Mouse (Mus musculus): ENCODE results near the gene Wipi2.

Wipi2 gene

DNA sequence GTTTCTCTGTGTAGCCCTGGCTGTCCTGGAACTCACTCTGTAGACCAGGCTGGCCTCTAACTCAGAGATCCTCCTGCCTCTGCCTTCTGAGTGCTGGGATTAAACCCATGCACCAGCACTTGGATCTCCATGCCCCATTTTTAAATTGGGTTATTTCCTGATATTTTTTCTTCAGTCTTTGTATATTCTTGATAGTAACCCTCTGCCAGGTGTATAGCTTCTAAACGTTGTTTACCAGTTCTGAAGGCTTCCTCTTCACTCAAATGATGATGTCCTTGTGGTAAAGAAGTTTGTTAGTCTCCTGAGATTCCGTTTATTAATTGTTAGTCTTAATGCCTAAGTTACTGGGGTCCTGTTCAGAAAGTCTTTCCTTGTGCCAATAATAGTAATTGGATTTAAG lies at the start of gene Wipi2:
Gene Wipi2 (plus strand): TSS at position 301 of the 400 bp plus-strand sequence.
- DNase-seq (ENCODE audit: low read depth, low spot score), result no peak

DNA sequence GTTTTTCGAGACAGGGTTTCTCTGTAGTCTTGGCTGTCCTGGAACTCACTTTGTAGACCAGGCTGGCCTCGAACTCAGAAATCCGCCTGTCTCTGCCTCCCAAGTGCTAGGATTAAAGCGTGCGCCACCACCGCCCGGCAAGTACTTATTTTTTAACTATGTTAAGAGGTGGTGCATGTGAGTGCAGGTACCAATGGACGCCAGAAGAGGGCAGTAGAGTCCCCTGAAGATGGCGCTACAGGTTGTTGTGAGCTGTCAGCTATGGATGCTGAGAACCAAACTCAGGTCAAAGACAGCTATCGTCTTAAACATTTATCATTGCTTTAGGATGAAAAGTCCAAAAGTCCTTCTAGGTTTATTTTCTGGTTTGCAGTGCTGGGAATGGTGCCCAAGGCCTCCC lies 49.3 kb upstream of the Wipi2 start:
- peak; percentile 5 for DNase-seq (ENCODE audit: low read depth, low spot score)

More for the DNA sequence above, at the start of gene Wipi2:
- Histone ChIP-seq H3K36me3 (ENCODE audit: control insufficient read depth, insufficient read depth, low read length, poor library complexity, severe bottlenecking) (no peaks in the 10 kb centered on the region), H3K27me3 (ENCODE audit: control insufficient read depth, insufficient read depth, low read length, poor library complexity, severe bottlenecking) (no peaks in the 10 kb centered on the region)

DNA sequence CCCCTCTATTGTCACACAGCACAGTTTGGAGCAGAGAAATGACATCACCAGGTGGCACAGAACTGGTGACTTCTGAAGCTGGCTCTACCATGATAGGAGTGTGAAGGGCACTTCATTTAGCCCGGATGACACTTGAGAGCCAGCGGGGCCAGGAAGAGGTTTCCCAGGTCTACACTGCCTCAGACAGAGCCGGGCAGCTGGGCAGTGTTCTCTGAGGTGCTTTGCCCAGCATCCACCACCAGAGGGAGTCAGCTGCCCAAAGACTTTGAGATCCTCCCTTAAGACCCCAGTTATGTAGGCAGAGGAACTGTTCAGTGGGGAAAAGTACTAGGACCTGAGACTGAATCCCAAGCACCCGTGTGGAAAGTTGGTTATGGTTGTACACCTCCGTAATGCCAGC lies 46.0 kb upstream of the Wipi2 start:
- peak; percentile 63 for DNase-seq (ENCODE audit: low read depth, low spot score)
- H3K27me3 ChIP-seq (ENCODE audit: control insufficient read depth, insufficient read depth, low read length, poor library complexity, severe bottlenecking), result no peaks in the 10 kb centered on the region; the same call in 1 of the 2 replicates
- no peaks in the 10 kb centered on the region for H3K36me3 ChIP-seq (ENCODE audit: control insufficient read depth, insufficient read depth, low read length, poor library complexity, severe bottlenecking)

More for the DNA sequence above, 49.3 kb upstream of the Wipi2 start:
- no peaks in the 10 kb centered on the region; the same call in 1 of the 2 replicates for H3K27me3 ChIP-seq (ENCODE audit: control insufficient read depth, insufficient read depth, low read length, poor library complexity, severe bottlenecking)
- no peaks in the 10 kb centered on the region for H3K36me3 ChIP-seq (ENCODE audit: control insufficient read depth, insufficient read depth, low read length, poor library complexity, severe bottlenecking)

DNA sequence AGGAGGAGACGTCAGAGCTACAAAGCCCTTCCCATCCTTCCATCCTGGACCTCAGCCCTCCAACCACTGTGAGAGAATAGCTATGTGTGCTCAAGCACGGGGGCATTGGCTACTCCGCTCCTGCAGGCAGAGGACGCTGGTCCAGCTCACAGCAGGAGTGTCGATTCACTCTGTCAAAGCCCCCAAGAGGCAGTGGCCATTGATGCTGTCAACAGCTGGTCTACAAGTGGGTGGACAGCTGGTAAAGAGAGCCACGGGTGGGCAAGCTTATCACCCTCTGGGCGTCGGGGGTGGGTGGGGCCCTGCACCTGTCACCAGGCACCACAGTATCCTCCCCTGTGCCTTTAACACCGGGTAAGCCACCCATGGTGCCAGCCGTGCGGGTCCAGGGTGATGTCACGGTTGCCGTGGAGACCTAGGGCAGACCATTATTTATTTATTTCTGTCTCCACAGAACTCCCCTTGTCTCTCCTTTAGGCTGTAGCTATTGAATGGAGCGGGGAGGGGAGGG lies 43.8 kb upstream of the Wipi2 start:
- no peak for DNase-seq (ENCODE audit: low read depth, low spot score)
- H3K36me3 ChIP-seq (ENCODE audit: control insufficient read depth, insufficient read depth, low read length, poor library complexity, severe bottlenecking), result no peaks in the 10 kb centered on the region
- no peaks in the 10 kb centered on the region for H3K27me3 ChIP-seq (ENCODE audit: control insufficient read depth, insufficient read depth, low read length, poor library complexity, severe bottlenecking)

DNA sequence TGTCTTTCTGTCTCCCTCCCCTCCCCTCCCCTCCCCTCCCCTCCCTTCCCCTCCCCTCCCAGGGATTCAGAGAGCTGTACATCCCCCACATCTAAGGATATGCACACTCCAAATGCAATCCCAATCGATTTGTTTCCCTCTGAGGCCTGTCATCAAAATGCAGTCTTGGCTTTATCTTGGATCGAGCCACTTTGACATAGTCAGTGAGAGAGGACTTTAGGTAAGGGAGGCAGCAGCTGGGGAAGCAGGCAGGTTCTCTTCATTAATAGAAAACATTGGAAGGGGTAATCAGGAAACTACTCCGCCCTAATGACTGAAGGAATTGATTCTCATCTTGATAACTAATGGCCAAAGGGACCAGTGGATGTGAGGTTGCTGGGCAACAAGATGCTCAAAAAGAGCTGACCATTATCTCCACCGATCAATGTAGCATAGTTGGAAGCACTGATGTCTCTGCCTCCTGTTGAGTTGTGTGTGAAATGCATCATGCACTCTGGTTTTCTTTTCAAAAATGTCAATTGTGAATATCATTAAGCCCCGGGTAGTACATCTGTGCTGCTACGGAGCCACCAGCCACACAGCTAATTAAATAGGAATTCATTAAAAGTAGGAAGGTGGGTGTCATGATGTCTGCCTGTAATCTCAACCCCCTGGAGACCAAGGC lies 36.4 kb upstream of the Wipi2 start:
- no peak for DNase-seq (ENCODE audit: low read depth, low spot score)
- Histone ChIP-seq H3K27me3 (ENCODE audit: control insufficient read depth, insufficient read depth, low read length, poor library complexity, severe bottlenecking) (no peaks in the 10 kb centered on the region), H3K36me3 (ENCODE audit: control insufficient read depth, insufficient read depth, low read length, poor library complexity, severe bottlenecking) (no peaks in the 10 kb centered on the region)

DNA sequence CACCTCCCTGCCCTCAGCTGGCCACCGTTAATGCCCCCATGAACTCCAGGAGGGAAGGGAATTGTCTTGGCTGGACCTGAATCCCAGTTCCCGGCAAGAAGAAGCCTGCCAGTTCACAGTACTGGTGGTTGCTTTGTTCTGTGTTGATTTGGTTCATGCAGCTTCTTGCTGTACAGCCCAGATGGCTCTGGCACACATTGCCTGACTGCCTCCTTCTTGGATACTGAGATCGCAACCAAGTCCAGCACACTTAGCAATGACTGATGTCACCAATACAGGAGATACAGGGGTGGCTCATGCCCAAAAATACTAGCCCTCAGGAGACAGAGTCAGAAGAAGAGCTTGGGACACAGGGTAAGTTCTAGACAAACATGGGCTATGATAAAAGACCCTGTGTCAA lies 31.8 kb upstream of the Wipi2 start:
- no peak for DNase-seq (ENCODE audit: low read depth, low spot score)
- H3K36me3 ChIP-seq (ENCODE audit: control insufficient read depth, insufficient read depth, low read length, poor library complexity, severe bottlenecking), result no peaks in the 10 kb centered on the region
- no peaks in the 10 kb centered on the region for H3K27me3 ChIP-seq (ENCODE audit: control insufficient read depth, insufficient read depth, low read length, poor library complexity, severe bottlenecking)

DNA sequence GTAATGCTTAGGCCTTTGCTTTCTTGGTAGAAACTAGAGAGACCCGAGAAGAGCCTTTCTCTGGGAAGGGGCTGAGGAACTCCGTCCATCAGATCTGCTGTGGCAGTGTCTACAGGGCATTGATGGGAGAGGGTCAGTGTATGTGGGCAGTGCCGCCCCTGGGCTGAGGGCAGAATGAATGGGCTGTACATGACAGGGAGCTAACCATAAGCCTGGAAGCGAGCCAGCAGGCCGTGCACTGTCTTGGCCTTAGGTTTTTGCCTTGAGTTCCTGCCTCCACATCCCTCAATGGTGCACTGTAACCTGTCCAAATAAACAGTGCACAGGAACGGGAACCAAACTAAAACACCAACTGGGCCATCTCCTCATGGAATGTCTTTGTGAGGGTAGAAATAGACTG lies 30.8 kb upstream of the Wipi2 start:
- no peak for DNase-seq (ENCODE audit: low read depth, low spot score)
- no peaks in the 10 kb centered on the region for H3K27me3 ChIP-seq (ENCODE audit: control insufficient read depth, insufficient read depth, low read length, poor library complexity, severe bottlenecking)
- no peaks in the 10 kb centered on the region for H3K36me3 ChIP-seq (ENCODE audit: control insufficient read depth, insufficient read depth, low read length, poor library complexity, severe bottlenecking)

DNA sequence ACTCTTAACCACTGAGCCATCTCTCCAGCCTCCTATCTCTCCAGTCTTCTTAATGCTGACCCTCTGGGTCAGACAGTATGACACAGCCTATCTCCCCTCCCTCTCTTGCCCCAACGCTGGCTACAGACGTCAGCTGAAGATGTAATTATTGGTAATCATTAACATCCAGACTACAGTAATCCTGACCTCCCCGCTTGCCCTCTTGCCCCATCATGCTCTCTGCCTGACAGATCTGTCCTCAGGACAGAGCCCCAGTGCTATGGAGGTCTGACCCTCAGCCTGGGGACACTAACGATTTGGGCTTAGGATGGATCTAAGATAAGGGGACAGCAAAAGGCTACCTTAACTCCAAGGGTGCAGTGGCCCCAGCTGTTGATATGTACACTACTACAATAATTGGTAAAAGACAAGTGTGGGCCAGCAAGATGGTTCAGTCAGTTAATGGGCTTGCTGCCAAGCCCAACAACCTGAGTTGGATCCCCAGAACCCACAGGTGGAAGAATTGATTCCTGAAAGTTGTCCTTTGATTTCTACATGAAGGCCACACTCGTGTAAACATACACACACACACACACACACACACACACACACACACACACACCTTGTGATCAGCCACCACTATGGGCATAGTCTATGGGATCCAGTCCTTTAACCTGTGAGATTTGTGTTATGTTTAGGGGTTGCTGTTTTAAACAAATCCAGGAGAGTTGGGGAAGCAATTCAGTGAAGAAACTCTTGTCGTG lies 29.7 kb upstream of the Wipi2 start:
- DNase-seq (ENCODE audit: low read depth, low spot score), result no peak
- Histone ChIP-seq H3K36me3 (ENCODE audit: control insufficient read depth, insufficient read depth, low read length, poor library complexity, severe bottlenecking) (no peaks in the 10 kb centered on the region), H3K27me3 (ENCODE audit: control insufficient read depth, insufficient read depth, low read length, poor library complexity, severe bottlenecking) (no peaks in the 10 kb centered on the region)

DNA sequence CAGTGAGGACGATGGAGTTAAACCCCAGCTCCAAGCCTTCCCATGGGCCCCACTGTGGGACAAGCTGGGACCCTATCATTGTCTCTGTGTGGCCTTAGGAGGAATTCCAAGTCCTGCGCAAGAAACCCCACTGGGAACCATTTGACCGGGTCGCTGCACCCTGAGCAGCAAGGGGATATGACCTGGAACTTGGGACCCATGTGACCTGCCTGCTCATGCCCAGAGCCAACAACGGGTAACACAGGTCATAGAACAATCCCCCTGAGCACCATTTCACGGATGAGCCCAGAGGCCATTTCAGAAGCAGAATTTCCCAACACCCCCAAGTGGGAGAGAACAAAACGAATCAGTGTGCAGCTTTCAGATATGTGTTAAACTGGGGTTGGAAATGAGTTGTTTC lies 23.1 kb upstream of the Wipi2 start:
- Histone ChIP-seq H3K27me3 (ENCODE audit: control insufficient read depth, insufficient read depth, low read length, poor library complexity, severe bottlenecking) (no peaks in the 10 kb centered on the region), H3K36me3 (ENCODE audit: control insufficient read depth, insufficient read depth, low read length, poor library complexity, severe bottlenecking) (no peaks in the 10 kb centered on the region)
- DNase-seq (ENCODE audit: low read depth, low spot score), result no peak

DNA sequence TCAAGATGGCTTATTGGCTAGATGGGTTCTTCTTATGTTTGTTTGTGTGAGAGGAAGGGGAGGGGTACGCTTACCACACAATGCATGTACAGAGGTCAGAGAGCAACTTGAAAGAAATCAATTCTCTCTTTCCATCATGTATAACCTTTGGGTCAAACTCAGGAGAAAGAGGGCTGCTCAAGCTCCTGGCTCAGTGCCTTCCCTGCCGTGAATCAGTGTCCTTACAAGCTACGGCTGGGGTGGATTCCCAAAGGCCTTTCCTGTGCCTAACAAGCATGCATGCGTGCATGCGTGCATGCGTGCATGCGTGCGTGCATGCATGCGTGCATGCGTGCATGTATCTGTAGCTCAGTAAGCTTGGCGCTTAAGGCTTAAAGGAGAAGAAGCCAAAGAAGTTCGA lies 22.2 kb upstream of the Wipi2 start:
- DNase-seq (ENCODE audit: low read depth, low spot score), result no peak
- no peaks in the 10 kb centered on the region for H3K27me3 ChIP-seq (ENCODE audit: control insufficient read depth, insufficient read depth, low read length, poor library complexity, severe bottlenecking)

DNA sequence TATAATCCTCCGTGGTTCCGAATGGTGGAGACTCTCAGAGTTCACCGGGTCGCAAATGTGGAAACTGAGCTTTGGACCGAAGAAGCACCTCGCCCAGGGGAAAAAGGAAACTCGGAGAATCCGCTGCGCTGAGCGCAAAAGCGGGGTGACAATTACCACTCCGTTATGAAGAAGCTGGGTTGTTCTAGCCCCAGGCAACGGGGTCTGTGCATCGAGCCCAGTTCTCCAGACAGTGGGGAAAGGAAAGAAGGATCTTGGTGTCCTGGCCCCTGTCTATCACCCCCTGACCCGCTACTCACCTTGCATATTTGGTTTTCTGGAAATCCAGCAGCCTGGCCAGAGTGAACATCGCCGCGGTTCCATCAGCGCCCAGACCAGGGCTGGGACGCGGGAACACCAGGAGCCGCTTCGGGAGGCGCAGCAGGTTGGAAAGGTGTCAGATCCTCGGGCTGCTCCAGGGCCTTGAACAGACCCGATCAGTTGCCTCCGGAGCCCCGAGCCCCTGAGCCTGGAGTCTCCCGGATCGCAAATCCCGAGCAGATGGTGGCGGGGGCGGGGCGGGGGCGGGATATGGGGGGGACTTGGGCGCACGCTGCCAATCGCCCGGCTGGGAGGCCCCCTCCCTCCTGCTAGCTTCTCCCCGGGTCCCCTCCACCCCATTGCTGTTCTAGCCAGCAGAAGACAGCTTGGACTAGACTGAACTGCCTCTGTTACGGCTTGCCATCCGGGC lies 19.1 kb upstream of the Wipi2 start, which contains the start of gene Mmd2:
Gene Mmd2 (minus strand): TSS at position 542 of the 730 bp plus-strand sequence.
- no peaks in the 10 kb centered on the region for H3K27me3 ChIP-seq (ENCODE audit: control insufficient read depth, insufficient read depth, low read length, poor library complexity, severe bottlenecking)
- no peak for DNase-seq (ENCODE audit: low read depth, low spot score)
- no peaks in the 10 kb centered on the region for H3K36me3 ChIP-seq (ENCODE audit: control insufficient read depth, insufficient read depth, low read length, poor library complexity, severe bottlenecking)

More for the DNA sequence above, 22.2 kb upstream of the Wipi2 start:
- H3K36me3 ChIP-seq (ENCODE audit: control insufficient read depth, insufficient read depth, low read length, poor library complexity, severe bottlenecking), result no peaks in the 10 kb centered on the region

DNA sequence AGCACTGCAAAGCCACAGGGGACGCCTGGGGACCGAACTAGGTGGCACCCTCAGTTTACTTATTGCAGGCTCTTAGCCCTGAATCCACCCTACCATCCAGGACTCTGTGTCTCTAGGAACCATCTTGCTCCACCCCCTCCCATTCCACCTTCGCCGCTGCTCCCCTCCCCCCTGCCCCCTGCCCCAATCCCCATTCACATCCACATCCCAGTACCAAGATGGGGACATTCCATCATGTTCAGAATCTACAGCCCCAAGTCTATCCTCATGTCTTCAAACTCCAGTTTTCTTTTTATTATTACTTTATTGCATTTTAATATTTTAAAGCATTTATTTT lies 18.5 kb upstream of the Wipi2 start:
- no peak for DNase-seq (ENCODE audit: low read depth, low spot score)
- H3K27me3 ChIP-seq (ENCODE audit: control insufficient read depth, insufficient read depth, low read length, poor library complexity, severe bottlenecking), result no peaks in the 10 kb centered on the region
- H3K36me3 ChIP-seq (ENCODE audit: control insufficient read depth, insufficient read depth, low read length, poor library complexity, severe bottlenecking), result no peaks in the 10 kb centered on the region

DNA sequence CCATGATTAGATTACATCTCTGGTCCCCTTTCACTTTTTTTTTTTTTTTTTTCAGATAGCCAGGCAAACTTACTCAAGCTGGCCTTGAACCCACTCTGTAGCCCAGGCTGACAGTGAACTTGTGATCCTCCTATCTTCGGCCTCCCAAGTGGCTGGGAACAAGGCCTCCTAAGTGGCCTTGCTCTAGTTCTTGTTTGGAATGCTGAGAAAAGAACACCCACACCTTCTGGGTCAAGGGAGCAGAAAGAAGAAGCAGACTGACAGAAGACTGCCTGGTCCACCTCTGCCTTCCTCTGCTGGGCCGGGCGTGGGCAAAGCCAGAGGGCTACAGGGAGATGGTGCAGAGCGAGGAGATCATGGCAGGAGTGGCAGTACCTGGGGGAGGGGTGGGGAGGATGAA lies 17.1 kb upstream of the Wipi2 start:
- Histone ChIP-seq H3K36me3 (ENCODE audit: control insufficient read depth, insufficient read depth, low read length, poor library complexity, severe bottlenecking) (no peaks in the 10 kb centered on the region), H3K27me3 (ENCODE audit: control insufficient read depth, insufficient read depth, low read length, poor library complexity, severe bottlenecking) (no peaks in the 10 kb centered on the region)
- no peak for DNase-seq (ENCODE audit: low read depth, low spot score)

DNA sequence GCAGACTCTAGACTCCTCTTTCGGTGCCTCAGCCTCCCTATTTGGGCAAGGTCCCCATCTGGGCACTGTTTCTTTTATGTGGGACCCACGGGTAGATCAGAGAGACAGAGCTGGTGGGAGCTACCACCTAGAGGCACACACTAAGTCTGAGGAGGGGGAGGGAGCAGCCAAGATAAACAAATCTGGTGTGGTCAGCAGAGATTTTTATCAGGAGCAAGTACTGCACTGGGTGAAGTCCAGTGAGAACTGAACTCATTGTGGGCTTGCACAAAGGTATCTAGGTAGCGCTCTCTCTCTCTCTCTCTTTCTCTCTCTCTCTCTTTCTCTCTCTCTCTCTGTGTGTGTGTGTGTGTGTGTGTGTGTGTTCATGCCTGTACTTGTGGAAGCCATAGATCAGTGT lies 13.0 kb upstream of the Wipi2 start:
- Histone ChIP-seq H3K36me3 (ENCODE audit: control insufficient read depth, insufficient read depth, low read length, poor library complexity, severe bottlenecking) (no peaks in the 10 kb centered on the region), H3K27me3 (ENCODE audit: control insufficient read depth, insufficient read depth, low read length, poor library complexity, severe bottlenecking) (no peaks in the 10 kb centered on the region)
- DNase-seq (ENCODE audit: low read depth, low spot score), result no peak

DNA sequence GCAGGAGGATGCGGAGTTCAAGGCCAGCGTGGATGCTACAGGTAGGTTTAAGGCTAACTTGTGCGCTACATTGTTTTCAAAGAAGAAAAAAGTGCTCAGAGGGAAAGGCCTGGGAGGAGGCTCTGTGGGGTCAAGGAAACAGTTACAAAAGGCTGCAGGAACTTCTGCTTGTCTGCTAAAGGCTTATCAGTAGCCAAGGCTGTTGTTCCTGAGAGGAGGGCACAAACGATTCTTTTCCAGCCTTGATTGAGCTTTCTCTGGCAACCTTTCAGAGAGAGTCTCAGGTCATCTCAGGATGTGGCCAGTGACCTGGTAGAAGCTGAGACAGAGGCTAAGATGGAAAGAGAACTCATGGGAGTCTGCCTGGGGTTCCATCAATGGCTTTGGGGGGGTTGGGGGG lies 11.9 kb upstream of the Wipi2 start:
- DNase-seq (ENCODE audit: low read depth, low spot score), result no peak
- no peaks in the 10 kb centered on the region for H3K36me3 ChIP-seq (ENCODE audit: control insufficient read depth, insufficient read depth, low read length, poor library complexity, severe bottlenecking)
- no peaks in the 10 kb centered on the region for H3K27me3 ChIP-seq (ENCODE audit: control insufficient read depth, insufficient read depth, low read length, poor library complexity, severe bottlenecking)
